22 mouse cellular contexts compared by ENCODE assay signal in genomic region chrX:93097551-93097950, GRCm38 (mm10).
DNase-seq lines count a peak whose midpoint lies in the region; TF ChIP-seq lines count a peak whose summit lies in the region.
"Had no signal": no experiment of that assay in that cellular context is flagged by ENCODE, and none has a peak within 500 bp of the region (broad histone marks: within the 10 kb centered on the region; RNA-seq: fewer than 3 reads in every experiment).

No protein-coding gene starts in this region.

- DNase-seq in ES-CJ7 (ENCODE audit: low read depth, low spot score) (peak; percentile 55), ES-E14 (ENCODE audit: low read depth, low spot score) (peak; percentile 21), R1 (ENCODE audit: low read depth, low spot score) (peak; percentile 30), ZHBTc4 (ENCODE audit: low read depth, low spot score) (peak; percentile 80)
- no peak for DNase-seq in left cerebral cortex, postnatal 25 days (ENCODE audit: low spot score in 2 of 2)
- DNase-seq in right cerebral cortex, postnatal 25 days, result no peak
- no peak for DNase-seq in frontal cortex, adult 2 months (ENCODE audit: extremely low spot score in 1 of 2, low spot score in 1 of 2)
- DNase-seq in ovary, postnatal 10 days (ENCODE audit: low spot score), result no peak
- DNase-seq: adrenal gland, adult 2 months; adrenal gland, adult 8-10 months; adrenal gland, postnatal 10 days; adrenal gland, postnatal 14 days; adrenal gland, postnatal 25 days; adrenal gland, postnatal 36 days; B cell, adult 2 months; cerebellum, adult 11 months; cerebellum, adult 11-12 months; cerebellum, adult 18-20 months; cerebellum, adult 2 months; cerebellum, adult 8-10 months; cerebellum, adult 9-10 months had no signal

- H3K4me3 ChIP-seq in ES-E14 (ENCODE audit: insufficient read depth in 1 of 2, low read depth in 1 of 2, low read length in 2 of 2, poor library complexity in 1 of 2, severe bottlenecking in 1 of 2), result no peak overlapping the region

- H3K4me1 ChIP-seq in ES-E14 (ENCODE audit: control insufficient read depth in 2 of 2, insufficient read depth in 2 of 2, low read length in 2 of 2, poor library complexity in 1 of 2), result no peaks in the 10 kb centered on the region

- H3K9me3 ChIP-seq in ES-E14 (ENCODE audit: control insufficient read depth, insufficient read depth, low read depth, low read length), result no peaks in the 10 kb centered on the region
- H3K9me3 ChIP-seq: G1E had no signal

- in situ Hi-C loops in ES-E14 (cut with MboI; ENCODE audit: low sequenced_read_pairs in 2 of 2, unreplicated experiment in 2 of 2), result no loop called here

- intact Hi-C loops in left cerebral cortex, postnatal 25 days (cut with DNase I), result no loop called here

- H3K9ac ChIP-seq in ES-E14 (ENCODE audit: insufficient read depth, low read depth, low read length, poor library complexity, severe bottlenecking), result no peak overlapping the region

- no peak overlapping the region for H3K27ac ChIP-seq in ES-E14 (ENCODE audit: insufficient read depth, low read depth, low read length, poor library complexity, severe bottlenecking)

- no peaks in the 10 kb centered on the region for H3K36me3 ChIP-seq in ES-E14 (ENCODE audit: control insufficient read depth, insufficient read depth, low read length, poor library complexity, severe bottlenecking)
- H3K36me3 ChIP-seq: G1E had no signal

TF ChIP-seq in ES-E14, 5 proteins besides CTCF, POLR2A, EP300 and RAD21:
- TF ChIP-seq MAFK (IDR thresholded peaks at IDR 0.05; ENCODE audit: insufficient read depth, low read depth, low read length), result no peak
- TF ChIP-seq ZC3H11A (IDR thresholded peaks at IDR 0.05; ENCODE audit: borderline replicate concordance, low read depth, low read length), result no peak
- TF ChIP-seq ZNF384 (IDR thresholded peaks at IDR 0.05; ENCODE audit: low read depth, low read length), result no peak
- no peak for TF ChIP-seq CHD2 (IDR thresholded peaks at IDR 0.05; ENCODE audit: low read depth, low read length)
- TF ChIP-seq HCFC1 (IDR thresholded peaks at IDR 0.05; ENCODE audit: borderline replicate concordance, insufficient read depth, low read length), result no peak

Comparison
In these comparisons a context has a peak if more than half of its experiments do, and no peak if none do; other contexts are left out.
1. DNase-seq: peak in ES-CJ7 (single experiment), ES-E14 (single experiment), R1 (single experiment) and ZHBTc4 (single experiment); none in left cerebral cortex, postnatal 25 days (0 of 2), right cerebral cortex, postnatal 25 days (single experiment), frontal cortex, adult 2 months (0 of 2) and ovary, postnatal 10 days (single experiment).